Mouse (Mus musculus): ENCODE results near the gene Kctd14. TPM values are rescaled to one million over a fixed set of nuclear protein-coding genes. Genes with fewer than 3 reads are reported as not detected.

Kctd14 gene
- polyA plus RNA-seq, 1 experiment from 2014 or later = 0.82 TPM

GRCm38 (mm10) chr7:97416473-97416872, 34.6 kb upstream of the Kctd14 start:
- Histone ChIP-seq H3K9ac (ENCODE audit: low read length) (no peak overlapping the region), H3K4me1 (ENCODE audit: control insufficient read depth in 2 of 2, insufficient read depth in 2 of 2, low read length in 2 of 2) (peaks cover 16 to 30% of the 10 kb centered on the region in 2 experiments), H3K27me3 (ENCODE audit: control insufficient read depth, insufficient read depth, low read length) (no peaks in the 10 kb centered on the region), H3K4me3 (ENCODE audit: control insufficient read depth in 1 of 2, insufficient read depth in 1 of 2, low read depth in 1 of 2, low read length in 2 of 2) (no peak overlapping the region), H3K27ac (replicated peaks in 1 of 2; ENCODE audit: control insufficient read depth in 1 of 2, insufficient read depth in 1 of 2, low read depth in 2 of 2, low read length in 2 of 2) (no peak overlapping the region), H3K9me3 (ENCODE audit: control insufficient read depth, low read length) (no peaks in the 10 kb centered on the region), H3K4me2 (ENCODE audit: low read length) (no peak overlapping the region), H3K36me3 (ENCODE audit: control insufficient read depth, insufficient read depth, low read length) (peaks cover 6% of the 10 kb centered on the region; the same call in 1 of the 2 replicates)
- WGBS = 83% methylated on average over 4 of the region's 4 CpGs
- ATAC-seq (ENCODE audit: insufficient number of reproducible peaks, insufficient read depth, low FRiP score, low read depth) = no peak

- Histone ChIP-seq H3K27ac (replicated peaks in 1 of 2; ENCODE audit: control insufficient read depth in 1 of 2, insufficient read depth in 1 of 2, low read depth in 2 of 2, low read length in 2 of 2) (0 out of 4 replicates have a peak within 1 kb of the TSS, but pooled peaks of 1 of the 2 experiments have one; percentile 24), H3K4me1 (ENCODE audit: control insufficient read depth in 2 of 2, insufficient read depth in 2 of 2, low read length in 2 of 2) (peaks cover 16 to 30% of the 10 kb centered on the region in 2 experiments), H3K4me3 (ENCODE audit: control insufficient read depth in 1 of 2, insufficient read depth in 1 of 2, low read depth in 1 of 2, low read length in 2 of 2) (no peak within 1 kb of the TSS), H3K4me2 (ENCODE audit: low read length) (peak within 1 kb of the TSS; percentile 41; the same call in 1 of the 2 replicates), H3K9me3 (ENCODE audit: control insufficient read depth, low read length) (no peaks in the 10 kb centered on the region), H3K27me3 (ENCODE audit: control insufficient read depth, insufficient read depth, low read length) (no peaks in the 10 kb centered on the region), H3K9ac (ENCODE audit: low read length) (0 out of 2 replicates have a peak within 1 kb of the TSS, but pooled peaks have one; percentile 31), H3K36me3 (ENCODE audit: control insufficient read depth, insufficient read depth, low read length) (peaks cover 6% of the 10 kb centered on the region; the same call in 1 of the 2 replicates)
- ATAC-seq (ENCODE audit: insufficient number of reproducible peaks, insufficient read depth, low FRiP score, low read depth) = peak; percentile 23; the same call in 1 of the 2 replicates
- 65% methylated on average over 25 of the region's 25 CpGs for WGBS
These were observed 34.0 kb upstream of the Kctd14 start, which contains the start of gene Thrsp for GRCm38 (mm10) chr7:97416906-97417777. Gene Thrsp (minus strand): TSS chr7:97417730.

GRCm38 (mm10) chr7:97418717-97419116, 32.4 kb upstream of the Kctd14 start:
- Histone ChIP-seq H3K4me2 (ENCODE audit: low read length) (no peak overlapping the region), H3K9me3 (ENCODE audit: control insufficient read depth, low read length) (no peaks in the 10 kb centered on the region), H3K9ac (ENCODE audit: low read length) (no peak overlapping the region), H3K4me3 (ENCODE audit: control insufficient read depth in 1 of 2, insufficient read depth in 1 of 2, low read depth in 1 of 2, low read length in 2 of 2) (no peak overlapping the region), H3K4me1 (ENCODE audit: control insufficient read depth in 2 of 2, insufficient read depth in 2 of 2, low read length in 2 of 2) (peaks cover 16 to 30% of the 10 kb centered on the region in 2 experiments), H3K27me3 (ENCODE audit: control insufficient read depth, insufficient read depth, low read length) (no peaks in the 10 kb centered on the region), H3K27ac (replicated peaks in 1 of 2; ENCODE audit: control insufficient read depth in 1 of 2, insufficient read depth in 1 of 2, low read depth in 2 of 2, low read length in 2 of 2) (no peak overlapping the region), H3K36me3 (ENCODE audit: control insufficient read depth, insufficient read depth, low read length) (no peaks in the 10 kb centered on the region)
- no peak for ATAC-seq (ENCODE audit: insufficient number of reproducible peaks, insufficient read depth, low FRiP score, low read depth)
- WGBS = 52% methylated on average over 5 of the region's 5 CpGs

- H3K4me2 ChIP-seq (ENCODE audit: low read length) = no peak overlapping the region
- no peaks in the 10 kb centered on the region for H3K9me3 ChIP-seq (ENCODE audit: control insufficient read depth, low read length)
- no peak for ATAC-seq (ENCODE audit: insufficient number of reproducible peaks, insufficient read depth, low FRiP score, low read depth)
- 77% methylated on average over 5 of the region's 5 CpGs for WGBS
- H3K9ac ChIP-seq (ENCODE audit: low read length) = no peak overlapping the region
- H3K27ac ChIP-seq (replicated peaks in 1 of 2; ENCODE audit: control insufficient read depth in 1 of 2, insufficient read depth in 1 of 2, low read depth in 2 of 2, low read length in 2 of 2) = no peak overlapping the region
- no peaks in the 10 kb centered on the region for H3K36me3 ChIP-seq (ENCODE audit: control insufficient read depth, insufficient read depth, low read length)
- no peak overlapping the region for H3K4me3 ChIP-seq (ENCODE audit: control insufficient read depth in 1 of 2, insufficient read depth in 1 of 2, low read depth in 1 of 2, low read length in 2 of 2)
- H3K4me1 ChIP-seq (ENCODE audit: control insufficient read depth in 2 of 2, insufficient read depth in 2 of 2, low read length in 2 of 2) = peaks cover 16 to 29% of the 10 kb centered on the region in 2 experiments
- no peaks in the 10 kb centered on the region for H3K27me3 ChIP-seq (ENCODE audit: control insufficient read depth, insufficient read depth, low read length)
These were observed 32.0 kb upstream of the Kctd14 start for GRCm38 (mm10) chr7:97419163-97419562.

- ATAC-seq (ENCODE audit: insufficient number of reproducible peaks, insufficient read depth, low FRiP score, low read depth) = no peak
- H3K36me3 ChIP-seq (ENCODE audit: control insufficient read depth, insufficient read depth, low read length) = no peaks in the 10 kb centered on the region
- peaks cover 16 to 25% of the 10 kb centered on the region in 2 experiments for H3K4me1 ChIP-seq (ENCODE audit: control insufficient read depth in 2 of 2, insufficient read depth in 2 of 2, low read length in 2 of 2)
- H3K9me3 ChIP-seq (ENCODE audit: control insufficient read depth, low read length) = no peaks in the 10 kb centered on the region
- H3K27ac ChIP-seq (replicated peaks in 1 of 2; ENCODE audit: control insufficient read depth in 1 of 2, insufficient read depth in 1 of 2, low read depth in 2 of 2, low read length in 2 of 2) = no peak overlapping the region
- H3K4me2 ChIP-seq (ENCODE audit: low read length) = no peak overlapping the region
- no peak overlapping the region for H3K4me3 ChIP-seq (ENCODE audit: control insufficient read depth in 1 of 2, insufficient read depth in 1 of 2, low read depth in 1 of 2, low read length in 2 of 2)
- H3K27me3 ChIP-seq (ENCODE audit: control insufficient read depth, insufficient read depth, low read length) = no peaks in the 10 kb centered on the region
- no peak overlapping the region for H3K9ac ChIP-seq (ENCODE audit: low read length)
- WGBS = 54% methylated on average over 1 of the region's 1 CpGs
These were observed 30.7 kb upstream of the Kctd14 start for GRCm38 (mm10) chr7:97420406-97420805.

- H3K9ac ChIP-seq (ENCODE audit: low read length) = peak overlapping the region; percentile 27; the same call in 1 of the 2 replicates
- peaks cover 16 to 22% of the 10 kb centered on the region in 2 experiments for H3K4me1 ChIP-seq (ENCODE audit: control insufficient read depth in 2 of 2, insufficient read depth in 2 of 2, low read length in 2 of 2)
- H3K4me2 ChIP-seq (ENCODE audit: low read length) = no peak overlapping the region
- 77% methylated on average over 8 of the region's 8 CpGs for WGBS
- no peaks in the 10 kb centered on the region for H3K9me3 ChIP-seq (ENCODE audit: control insufficient read depth, low read length)
- no peak overlapping the region for H3K4me3 ChIP-seq (ENCODE audit: control insufficient read depth in 1 of 2, insufficient read depth in 1 of 2, low read depth in 1 of 2, low read length in 2 of 2)
- no peaks in the 10 kb centered on the region for H3K27me3 ChIP-seq (ENCODE audit: control insufficient read depth, insufficient read depth, low read length)
- no peaks in the 10 kb centered on the region for H3K36me3 ChIP-seq (ENCODE audit: control insufficient read depth, insufficient read depth, low read length)
- no peak overlapping the region for H3K27ac ChIP-seq (replicated peaks in 1 of 2; ENCODE audit: control insufficient read depth in 1 of 2, insufficient read depth in 1 of 2, low read depth in 2 of 2, low read length in 2 of 2)
- no peak for ATAC-seq (ENCODE audit: insufficient number of reproducible peaks, insufficient read depth, low FRiP score, low read depth)
These were observed 30.0 kb upstream of the Kctd14 start for GRCm38 (mm10) chr7:97420958-97421651.

- Histone ChIP-seq H3K9ac (ENCODE audit: low read length) (no peak overlapping the region), H3K4me2 (ENCODE audit: low read length) (no peak overlapping the region), H3K27me3 (ENCODE audit: control insufficient read depth, insufficient read depth, low read length) (no peaks in the 10 kb centered on the region), H3K36me3 (ENCODE audit: control insufficient read depth, insufficient read depth, low read length) (no peaks in the 10 kb centered on the region), H3K4me1 (ENCODE audit: control insufficient read depth in 2 of 2, insufficient read depth in 2 of 2, low read length in 2 of 2) (peaks cover 7 to 10% of the 10 kb centered on the region in 2 experiments; a peak in 1 of 4 replicates), H3K4me3 (ENCODE audit: control insufficient read depth in 1 of 2, insufficient read depth in 1 of 2, low read depth in 1 of 2, low read length in 2 of 2) (no peak overlapping the region), H3K9me3 (ENCODE audit: control insufficient read depth, low read length) (no peaks in the 10 kb centered on the region), H3K27ac (replicated peaks in 1 of 2; ENCODE audit: control insufficient read depth in 1 of 2, insufficient read depth in 1 of 2, low read depth in 2 of 2, low read length in 2 of 2) (no peak overlapping the region)
- 44% methylated on average over 5 of the region's 5 CpGs for WGBS
- no peak for ATAC-seq (ENCODE audit: insufficient number of reproducible peaks, insufficient read depth, low FRiP score, low read depth)
These were observed 27.4 kb upstream of the Kctd14 start for GRCm38 (mm10) chr7:97423754-97424153.
